Mouse (Mus musculus): ENCODE measurements at regions not wholly inside any gene's neighbourhood (a gene's known extent, or its start where the extent isn't known, plus 50 kb on each side); places are given as distances from the start of the nearest gene placed in this dataset.

DNA sequence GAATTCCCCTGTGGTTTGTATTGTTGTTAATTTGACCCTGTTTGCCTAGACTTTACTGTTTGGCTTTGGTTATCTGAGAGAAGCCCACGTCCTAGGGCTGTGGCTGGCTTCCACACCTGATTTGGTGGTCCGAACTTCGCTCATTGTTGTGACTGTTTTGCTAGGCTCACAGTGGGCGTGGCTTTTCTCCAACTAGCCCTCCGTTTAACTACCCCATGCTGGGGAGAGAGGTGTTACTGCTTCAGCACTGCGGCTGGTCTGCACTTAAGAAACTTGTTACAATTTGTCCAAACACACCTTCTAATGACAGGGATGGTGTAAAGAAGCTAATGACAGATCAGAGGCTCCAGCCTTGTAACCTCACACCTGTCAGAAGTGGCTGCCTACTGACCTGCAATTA lies 64.7 kb upstream of the Fxr1 start:
- H3K4me3 ChIP-seq (ENCODE audit: low read depth, low read length), result no peak overlapping the region
- H3K9me3 ChIP-seq (ENCODE audit: low read length), result no peaks in the 10 kb centered on the region
- no peaks in the 10 kb centered on the region for H3K36me3 ChIP-seq (ENCODE audit: insufficient read depth, low read length)
- WGBS, result 3% methylated on average over 6 of the region's 6 CpGs
- TF ChIP-seq CTCF (IDR thresholded peaks at IDR 0.05) (no peak), EP300 (IDR thresholded peaks at IDR 0.05) (no peak)
- ATAC-seq (no peak), DNase-seq (ENCODE audit: low spot score) (no peak)
- no peak overlapping the region for H3K27ac ChIP-seq (ENCODE audit: low read length)
- no peaks in the 10 kb centered on the region for H3K4me1 ChIP-seq (ENCODE audit: insufficient read depth, low read depth, low read length)
- H3K9ac ChIP-seq (replicated peaks; ENCODE audit: low read depth), result no peak overlapping the region
- H3K27me3 ChIP-seq (replicated peaks; ENCODE audit: insufficient read depth, low read length), result no peaks in the 10 kb centered on the region
- H3K4me2 ChIP-seq (replicated peaks; ENCODE audit: low read depth, low read length), result no peak overlapping the region

DNA sequence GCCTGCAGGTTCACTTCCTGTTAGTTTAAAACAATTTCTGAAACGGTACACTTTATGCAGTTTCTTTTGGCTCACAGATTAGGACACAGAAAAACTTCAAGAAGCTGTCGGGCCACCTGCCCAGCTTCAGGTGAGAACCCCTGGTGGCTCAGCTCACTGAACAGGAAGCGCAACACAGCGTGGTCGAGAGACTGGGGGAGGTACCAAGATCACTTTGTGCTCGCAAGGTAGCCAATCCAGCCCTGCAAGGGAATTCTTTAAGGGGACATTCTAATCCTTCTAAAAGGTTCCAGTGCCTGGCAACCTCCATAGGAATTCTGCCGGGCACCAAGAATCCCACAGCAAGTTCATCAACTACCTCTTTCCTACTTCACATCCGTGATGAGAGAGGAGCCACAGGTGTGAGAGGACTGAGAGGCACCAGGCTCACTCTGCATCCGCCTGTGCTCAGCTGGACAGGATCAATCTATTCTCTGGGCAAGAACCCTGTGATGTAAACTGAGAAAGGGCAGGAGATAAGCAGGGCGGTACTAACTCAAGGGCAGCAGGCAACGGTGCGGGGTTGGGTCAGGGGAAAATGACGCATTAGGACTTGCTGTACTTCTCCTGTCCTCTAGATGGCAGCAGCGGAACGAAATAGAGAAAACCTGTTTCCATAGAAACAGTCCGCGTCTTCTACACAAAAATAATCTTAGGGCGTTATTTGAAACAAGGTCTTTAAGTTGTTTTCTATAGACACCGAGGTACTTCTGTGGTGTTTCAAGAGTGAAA lies 63.7 kb upstream of the Fxr1 start:
- TF ChIP-seq CTCF (IDR thresholded peaks at IDR 0.05) (peak; percentile 90), EP300 (IDR thresholded peaks at IDR 0.05) (no peak)
- Histone ChIP-seq H3K4me2 (replicated peaks; ENCODE audit: low read depth, low read length) (no peak overlapping the region), H3K27me3 (replicated peaks; ENCODE audit: insufficient read depth, low read length) (no peaks in the 10 kb centered on the region), H3K9me3 (ENCODE audit: low read length) (no peaks in the 10 kb centered on the region), H3K4me3 (ENCODE audit: low read depth, low read length) (no peak overlapping the region), H3K4me1 (ENCODE audit: insufficient read depth, low read depth, low read length) (no peaks in the 10 kb centered on the region), H3K36me3 (ENCODE audit: insufficient read depth, low read length) (no peaks in the 10 kb centered on the region), H3K27ac (ENCODE audit: low read length) (no peak overlapping the region), H3K9ac (replicated peaks; ENCODE audit: low read depth) (no peak overlapping the region)
- DNase-seq (ENCODE audit: low spot score) (peak; percentile 88), ATAC-seq (peak; percentile 74)
- 2% methylated on average over 19 of the region's 19 CpGs for WGBS

DNA sequence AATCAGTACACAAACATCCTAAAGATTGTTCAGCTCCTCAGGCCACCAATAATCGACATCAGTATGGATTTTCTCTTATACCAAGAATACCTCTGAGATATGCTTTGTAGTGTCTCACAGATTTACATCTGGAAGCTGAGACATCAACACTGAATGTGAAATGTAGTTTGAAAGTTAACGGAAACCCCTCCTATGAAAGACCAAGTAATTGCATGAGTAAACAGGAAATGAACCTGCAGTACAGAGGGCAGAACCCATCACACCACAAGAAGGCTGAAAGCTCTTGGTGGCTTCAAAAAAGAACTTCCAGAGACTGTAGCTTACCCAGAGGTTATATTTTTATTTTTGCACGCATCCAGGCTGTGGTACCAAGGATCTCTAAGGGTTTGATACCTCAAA lies 63.1 kb upstream of the Fxr1 start:
- H3K9me3 ChIP-seq (ENCODE audit: low read length), result no peaks in the 10 kb centered on the region

DNA sequence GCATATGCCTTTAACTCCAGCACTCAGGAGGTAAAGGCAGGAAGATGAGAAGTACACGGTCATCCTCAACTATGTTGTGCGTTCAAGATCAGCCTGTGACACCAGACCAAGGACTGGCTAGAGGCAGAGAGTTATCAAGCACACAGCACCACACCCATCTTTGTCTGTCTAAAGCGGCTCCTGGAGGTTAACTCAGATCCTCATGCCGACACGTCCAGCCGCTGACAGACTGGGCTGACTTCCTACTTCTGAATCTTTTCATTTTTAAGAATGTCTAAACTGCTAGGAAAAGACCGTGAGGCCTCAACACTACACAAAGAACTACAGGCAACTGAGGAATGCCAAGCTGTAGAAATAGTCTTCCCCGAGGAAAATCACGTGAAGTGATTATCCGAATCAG lies 62.1 kb upstream of the Fxr1 start:
- H3K27ac ChIP-seq (ENCODE audit: low read length), result no peak overlapping the region
- H3K4me3 ChIP-seq (ENCODE audit: low read depth, low read length), result no peak overlapping the region
- no peaks in the 10 kb centered on the region for H3K9me3 ChIP-seq (ENCODE audit: low read length)
- H3K9ac ChIP-seq (replicated peaks; ENCODE audit: low read depth), result no peak overlapping the region
- WGBS, result 79% methylated on average over 10 of the region's 10 CpGs
- no peaks in the 10 kb centered on the region for H3K36me3 ChIP-seq (ENCODE audit: insufficient read depth, low read length)
- no peaks in the 10 kb centered on the region for H3K27me3 ChIP-seq (replicated peaks; ENCODE audit: insufficient read depth, low read length)
- ATAC-seq (no peak), DNase-seq (ENCODE audit: low spot score) (no peak)
- H3K4me2 ChIP-seq (replicated peaks; ENCODE audit: low read depth, low read length), result no peak overlapping the region
- TF ChIP-seq EP300 (IDR thresholded peaks at IDR 0.05) (no peak), CTCF (IDR thresholded peaks at IDR 0.05) (no peak)
- no peaks in the 10 kb centered on the region for H3K4me1 ChIP-seq (ENCODE audit: insufficient read depth, low read depth, low read length)

More for the DNA sequence above, 63.1 kb upstream of the Fxr1 start:
- no peaks in the 10 kb centered on the region for H3K4me1 ChIP-seq (ENCODE audit: insufficient read depth, low read depth, low read length)
- H3K27ac ChIP-seq (ENCODE audit: low read length), result no peak overlapping the region
- H3K4me2 ChIP-seq (replicated peaks; ENCODE audit: low read depth, low read length), result no peak overlapping the region
- no peaks in the 10 kb centered on the region for H3K36me3 ChIP-seq (ENCODE audit: insufficient read depth, low read length)
- H3K4me3 ChIP-seq (ENCODE audit: low read depth, low read length), result no peak overlapping the region
- DNase-seq (ENCODE audit: low spot score) (no peak), ATAC-seq (no peak)
- no peaks in the 10 kb centered on the region for H3K27me3 ChIP-seq (replicated peaks; ENCODE audit: insufficient read depth, low read length)
- no peak for TF ChIP-seq EP300 (IDR thresholded peaks at IDR 0.05)
- no peak for TF ChIP-seq CTCF (IDR thresholded peaks at IDR 0.05)
- WGBS, result 36% methylated on average over 3 of the region's 3 CpGs
- no peak overlapping the region for H3K9ac ChIP-seq (replicated peaks; ENCODE audit: low read depth)

DNA sequence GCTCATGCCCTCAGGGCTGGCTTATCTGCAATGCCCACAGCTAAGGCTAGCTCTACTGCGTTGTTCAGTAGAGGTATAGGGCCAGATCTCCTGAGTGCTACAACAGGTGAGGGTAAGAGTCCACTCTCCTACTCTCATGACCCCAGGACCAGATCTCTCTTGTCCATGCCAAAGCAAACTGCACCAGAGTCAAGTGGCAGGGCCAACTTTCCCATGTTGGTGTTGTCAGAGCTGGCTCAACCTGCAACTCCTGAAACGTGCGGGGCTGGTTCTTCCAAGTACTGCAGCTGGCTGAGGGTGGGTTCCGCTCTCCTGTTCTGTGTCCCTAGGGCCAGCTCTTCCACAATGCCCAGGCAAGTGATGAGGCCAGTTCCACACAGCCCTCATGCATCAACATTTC lies 61.5 kb upstream of the Fxr1 start:
- Histone ChIP-seq H3K4me3 (ENCODE audit: low read depth, low read length) (no peak overlapping the region), H3K27me3 (replicated peaks; ENCODE audit: insufficient read depth, low read length) (no peaks in the 10 kb centered on the region), H3K9ac (replicated peaks; ENCODE audit: low read depth) (no peak overlapping the region), H3K4me1 (ENCODE audit: insufficient read depth, low read depth, low read length) (no peaks in the 10 kb centered on the region), H3K36me3 (ENCODE audit: insufficient read depth, low read length) (no peaks in the 10 kb centered on the region), H3K4me2 (replicated peaks; ENCODE audit: low read depth, low read length) (no peak overlapping the region), H3K27ac (ENCODE audit: low read length) (no peak overlapping the region), H3K9me3 (ENCODE audit: low read length) (no peaks in the 10 kb centered on the region)
- DNase-seq (ENCODE audit: low spot score) (no peak), ATAC-seq (no peak)
- TF ChIP-seq CTCF (IDR thresholded peaks at IDR 0.05) (no peak), EP300 (IDR thresholded peaks at IDR 0.05) (no peak)
- 82% methylated on average over 4 of the region's 4 CpGs for WGBS

DNA sequence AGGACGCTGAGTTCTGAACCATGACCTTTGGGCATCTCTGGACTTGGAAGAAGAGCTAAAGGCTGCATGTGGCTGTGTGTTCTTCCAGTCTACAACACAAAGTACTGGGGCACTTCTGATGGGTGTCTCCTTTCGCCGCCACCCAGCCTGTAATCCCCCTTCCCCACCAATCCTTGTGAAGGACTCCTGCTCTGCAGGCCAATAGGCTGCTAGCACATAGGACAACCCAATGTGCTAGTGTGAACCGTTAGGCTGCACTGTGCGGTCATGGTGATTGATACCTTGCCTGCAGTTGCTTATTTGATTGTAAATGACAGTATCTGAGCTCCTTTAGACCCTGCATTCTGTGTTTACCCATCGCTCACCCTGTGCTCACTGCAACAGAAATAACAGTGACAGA lies 59.5 kb upstream of the Fxr1 start:
- ATAC-seq (no peak), DNase-seq (ENCODE audit: low spot score) (no peak)
- Histone ChIP-seq H3K4me2 (replicated peaks; ENCODE audit: low read depth, low read length) (no peak overlapping the region), H3K4me1 (ENCODE audit: insufficient read depth, low read depth, low read length) (no peaks in the 10 kb centered on the region), H3K9me3 (ENCODE audit: low read length) (no peaks in the 10 kb centered on the region), H3K27ac (ENCODE audit: low read length) (no peak overlapping the region), H3K4me3 (ENCODE audit: low read depth, low read length) (no peak overlapping the region), H3K27me3 (replicated peaks; ENCODE audit: insufficient read depth, low read length) (no peaks in the 10 kb centered on the region), H3K36me3 (ENCODE audit: insufficient read depth, low read length) (no peaks in the 10 kb centered on the region), H3K9ac (replicated peaks; ENCODE audit: low read depth) (no peak overlapping the region)
- 54% methylated on average over 6 of the region's 6 CpGs for WGBS
- TF ChIP-seq CTCF (IDR thresholded peaks at IDR 0.05) (no peak), EP300 (IDR thresholded peaks at IDR 0.05) (no peak)
